Mouse (Mus musculus) left cerebral cortex, postnatal 14 days (tissue): ENCODE measurements around the gene Henmt1. TPM values are rescaled to one million over a fixed set of nuclear protein-coding genes. Genes with fewer than 3 reads are reported as not detected.
A peak's percentile ranks its signal among the peaks of the same experiment; 100 is the strongest.

Experiments used
- DNase-seq, 2 experiments: peaks; one replicate each; pipeline ENCODE4 v3.0.0; 2021 to 2022; ENCODE audit warnings: low spot score in 2 of 2, mixed read lengths in 1 of 2
- intact Hi-C: fragments of 180-260 bp; cut with DNase I; formaldehyde crosslinking; loops from one replicate; pipeline ENCODE4 v1.15.1; 2025
- total RNA-seq, 2 experiments: library from RNA; stranded (reverse); gene quantifications; 2 replicates each; pipeline ENCODE4 v1.2.3; 2021

The Henmt1 gene
- total RNA-seq, 2 experiments from 2014 or later: 2.5 to 3.8 TPM

- DNase-seq: no peak
- intact Hi-C loops: no loop called here
Measured at GRCm38 (mm10) chr3:108926308-108926707, 13.4 kb upstream of the Henmt1 start.

GRCm38 (mm10) chr3:108933557-108933956 is 6.1 kb upstream of the Henmt1 start:
- intact Hi-C loops: no loop called here

GRCm38 (mm10) chr3:108938691-108939090 is 982 bp upstream of the Henmt1 start:
- intact Hi-C loops: no loop called here
- no peak for DNase-seq

More at GRCm38 (mm10) chr3:108933557-108933956, 6.1 kb upstream of the Henmt1 start:
- DNase-seq: no peak

GRCm38 (mm10) chr3:108940001-108940633 is 444 bp downstream of the Henmt1 start, which contains the start of gene Gm9857:
Gm9857 (minus strand) TSS chr3:108940445.
- DNase-seq: no peak
- intact Hi-C loops: no loop called here

- intact Hi-C loops: no loop called here
- no peak for DNase-seq
Measured at GRCm38 (mm10) chr3:108940996-108941395, 1.3 kb downstream of the Henmt1 start.

GRCm38 (mm10) chr3:108957976-108958375 is 18.3 kb downstream of the Henmt1 start:
- DNase-seq: no peak
- intact Hi-C loops: no loop called here

GRCm38 (mm10) chr3:108959680-108960295 is 20.1 kb downstream of the Henmt1 start:
- DNase-seq: no peak
- intact Hi-C loops: no loop called here

- intact Hi-C loops: no loop called here
- DNase-seq: peak in 1 of 2 experiments; percentile 48
Measured at GRCm38 (mm10) chr3:108961226-108961625, 21.6 kb downstream of the Henmt1 start.

- intact Hi-C loops: no loop called here
- no peak for DNase-seq
Measured at GRCm38 (mm10) chr3:108961655-108962054, 22.0 kb downstream of the Henmt1 start.

GRCm38 (mm10) chr3:108963278-108963677 is 23.6 kb downstream of the Henmt1 start:
- no peak for DNase-seq
- intact Hi-C loops: no loop called here

- intact Hi-C loops: no loop called here
- DNase-seq: no peak
Measured at GRCm38 (mm10) chr3:108963776-108964175, 24.1 kb downstream of the Henmt1 start.

- DNase-seq: no peak
- intact Hi-C loops: no loop called here
Measured at GRCm38 (mm10) chr3:108964361-108965044, 24.8 kb downstream of the Henmt1 start.

- intact Hi-C loops: no loop called here
- no peak for DNase-seq
Measured at GRCm38 (mm10) chr3:108966051-108966450, 26.4 kb downstream of the Henmt1 start.

GRCm38 (mm10) chr3:108973980-108974660 is 34.4 kb downstream of the Henmt1 start:
- intact Hi-C loops: no loop called here
- DNase-seq: no peak

GRCm38 (mm10) chr3:108974920-108975485 is 35.3 kb downstream of the Henmt1 start:
- intact Hi-C loops: no loop called here
- no peak for DNase-seq

GRCm38 (mm10) chr3:108977340-108978030 is 37.8 kb downstream of the Henmt1 start:
- intact Hi-C loops: no loop called here
- no peak for DNase-seq

- intact Hi-C loops: no loop called here
- no peak for DNase-seq
Measured at GRCm38 (mm10) chr3:108981946-108982345, 42.3 kb downstream of the Henmt1 start.

- intact Hi-C loops: no loop called here
- no peak for DNase-seq
Measured at GRCm38 (mm10) chr3:108983989-108984388, 44.3 kb downstream of the Henmt1 start.

- DNase-seq: no peak
- intact Hi-C loops: no loop called here
Measured at GRCm38 (mm10) chr3:108986534-108986933, 46.9 kb downstream of the Henmt1 start.
